Mouse (Mus musculus) heart, embryonic 11.5 days (tissue): Measurements from ENCODE around the gene Arhgef17. TPM values are rescaled to one million over a fixed set of nuclear protein-coding genes. Genes with fewer than 3 reads are reported as not detected.

Experiments used
- ATAC-seq: fragments of 200-750 bp; cut with Nextera tagmentation; replicated peaks from 2 replicates; pipeline ENCODE4 v1.8.0; 2017; ENCODE audit warnings: moderate library complexity; ENCODE audit not compliant: insufficient number of reproducible peaks, low FRiP score, low TSS enrichment
- H3K27ac ChIP-seq: fragments of 300-500 bp; sonication (generic); 2 replicates; pipeline ENCODE4 v1.5.1; 2014; ENCODE audit warnings: mild to moderate bottlenecking, low read depth, low read length
- H3K27me3 ChIP-seq: fragments of 300-500 bp; sonication (generic); 2 replicates; pipeline ENCODE4 v1.6.1; 2014; ENCODE audit warnings: mild to moderate bottlenecking, low read length, mixed read lengths; ENCODE audit not compliant: control insufficient read depth, insufficient read depth
- H3K36me3 ChIP-seq: fragments of 300-500 bp; sonication (generic); 2 replicates; pipeline ENCODE4 v1.6.1; 2014; ENCODE audit warnings: mild to moderate bottlenecking, low read length, moderate library complexity, mixed read lengths; ENCODE audit not compliant: control insufficient read depth, insufficient read depth
- H3K4me1 ChIP-seq: fragments of 300-500 bp; sonication (generic); 2 replicates; pipeline ENCODE4 v1.6.1; 2014; ENCODE audit warnings: low read length; ENCODE audit not compliant: control insufficient read depth, insufficient read depth
- H3K4me2 ChIP-seq: fragments of 300-500 bp; sonication (generic); 2 replicates; pipeline ENCODE4 v1.6.1; 2014; ENCODE audit warnings: mild to moderate bottlenecking, moderate library complexity
- H3K4me3 ChIP-seq: fragments of 300-500 bp; sonication (generic); 2 replicates; pipeline ENCODE4 v1.5.1; 2014; ENCODE audit warnings: low read depth, low read length
- H3K9ac ChIP-seq: fragments of 300-500 bp; sonication (generic); 2 replicates; pipeline ENCODE4 v1.6.1; 2014; ENCODE audit warnings: mild to moderate bottlenecking, low read depth, low read length, moderate library complexity
- H3K9me3 ChIP-seq: fragments of 300-500 bp; sonication (generic); replicated peaks from 2 replicates; pipeline ENCODE4 v1.6.1; 2016; ENCODE audit warnings: low read length; ENCODE audit not compliant: control insufficient read depth
- WGBS: fragments of 180-500 bp; shearing (Covaris S2); extraction: QIAGEN DNeasy Blood & Tissue Kit; methylation state at CpG from one replicate; pipeline ENCODE4 v1.1.7; 2014; ENCODE audit not compliant: insufficient replicate concordance; 5-methylcytosine and 5-hydroxymethylcytosine counted together
- polyA plus RNA-seq: library from polyadenylated mRNA; unstranded; fragments of >200 nt; fragmentation: Nextera tagmentation; extraction: Ambion mirVana; gene quantifications from 2 replicates; pipeline ENCODE4 v1.2.1, GENCODE M21; 2014

The Arhgef17 gene
- polyA plus RNA-seq, 1 experiment from 2014 or later, result 8.5 TPM

GRCm38 (mm10) chr7:100966014-100966413 is 34.1 kb upstream of the Arhgef17 start:
- Histone ChIP-seq H3K4me1 (peaks cover 9% of the 10 kb centered on the region), H3K27ac (no peak overlapping the region), H3K27me3 (no peaks in the 10 kb centered on the region; the same call in 1 of the 2 replicates), H3K9me3 (no peaks in the 10 kb centered on the region), H3K9ac (no peak overlapping the region), H3K36me3 (no peaks in the 10 kb centered on the region), H3K4me3 (no peak overlapping the region), H3K4me2 (no peak overlapping the region)
- WGBS, result 65% methylated on average over 7 of the region's 7 CpGs
- ATAC-seq, result peak; percentile 56; the same call in 1 of the 2 replicates

GRCm38 (mm10) chr7:100965079-100965478 is 33.2 kb upstream of the Arhgef17 start:
- H3K36me3 ChIP-seq, result no peaks in the 10 kb centered on the region
- 26% methylated on average over 4 of the region's 4 CpGs for WGBS
- no peak overlapping the region for H3K27ac ChIP-seq
- H3K4me3 ChIP-seq, result no peak overlapping the region
- peaks cover 9% of the 10 kb centered on the region for H3K4me1 ChIP-seq
- H3K9me3 ChIP-seq, result no peaks in the 10 kb centered on the region
- H3K4me2 ChIP-seq, result no peak overlapping the region
- no peak for ATAC-seq
- H3K9ac ChIP-seq, result no peak overlapping the region
- H3K27me3 ChIP-seq, result no peaks in the 10 kb centered on the region; the same call in 1 of the 2 replicates

- Histone ChIP-seq H3K9ac (no peak overlapping the region), H3K9me3 (no peaks in the 10 kb centered on the region), H3K27me3 (no peaks in the 10 kb centered on the region; the same call in 1 of the 2 replicates), H3K27ac (no peak overlapping the region), H3K4me2 (no peak overlapping the region), H3K36me3 (no peaks in the 10 kb centered on the region), H3K4me1 (peaks cover 7% of the 10 kb centered on the region), H3K4me3 (no peak overlapping the region)
- 74% methylated on average over 6 of the region's 6 CpGs for WGBS
- ATAC-seq, result no peak
Observed at GRCm38 (mm10) chr7:100964242-100964641, 32.3 kb upstream of the Arhgef17 start.

GRCm38 (mm10) chr7:100963381-100963780 is 31.5 kb upstream of the Arhgef17 start:
- Histone ChIP-seq H3K27me3 (no peaks in the 10 kb centered on the region), H3K36me3 (no peaks in the 10 kb centered on the region), H3K9me3 (no peaks in the 10 kb centered on the region), H3K9ac (no peak overlapping the region), H3K4me2 (no peak overlapping the region), H3K4me1 (peaks cover 3% of the 10 kb centered on the region; the same call in 1 of the 2 replicates), H3K4me3 (no peak overlapping the region), H3K27ac (no peak overlapping the region)
- WGBS, result 69% methylated on average over 8 of the region's 8 CpGs
- ATAC-seq, result no peak

- Histone ChIP-seq H3K9me3 (no peaks in the 10 kb centered on the region), H3K36me3 (no peaks in the 10 kb centered on the region), H3K27me3 (no peaks in the 10 kb centered on the region), H3K4me2 (no peak overlapping the region), H3K27ac (no peak overlapping the region), H3K4me1 (peaks cover 3% of the 10 kb centered on the region; the same call in 1 of the 2 replicates), H3K4me3 (no peak overlapping the region), H3K9ac (no peak overlapping the region)
- ATAC-seq, result no peak
- 67% methylated on average over 7 of the region's 7 CpGs for WGBS
Observed at GRCm38 (mm10) chr7:100961146-100961545, 29.2 kb upstream of the Arhgef17 start.

- ATAC-seq, result no peak
Observed at GRCm38 (mm10) chr7:100960462-100960861, 28.6 kb upstream of the Arhgef17 start.

GRCm38 (mm10) chr7:100958426-100958825 is 26.5 kb upstream of the Arhgef17 start:
- 84% methylated on average over 2 of the region's 2 CpGs for WGBS
- 0 out of 2 replicates have a peak, but pooled peaks cover 1% of the 10 kb centered on the region for H3K4me1 ChIP-seq
- ATAC-seq, result no peak

More at GRCm38 (mm10) chr7:100960462-100960861, 28.6 kb upstream of the Arhgef17 start:
- H3K27me3 ChIP-seq, result no peaks in the 10 kb centered on the region
- H3K9ac ChIP-seq, result no peak overlapping the region
- WGBS, result 79% methylated on average over 2 of the region's 2 CpGs
- H3K36me3 ChIP-seq, result no peaks in the 10 kb centered on the region
- no peak overlapping the region for H3K4me3 ChIP-seq
- H3K27ac ChIP-seq, result no peak overlapping the region
- H3K9me3 ChIP-seq, result no peaks in the 10 kb centered on the region; the same call in 1 of the 2 replicates
- no peaks in the 10 kb centered on the region for H3K4me1 ChIP-seq
- no peak overlapping the region for H3K4me2 ChIP-seq

GRCm38 (mm10) chr7:100952686-100953085 is 20.8 kb upstream of the Arhgef17 start:
- Histone ChIP-seq H3K27ac (peak overlapping the region; percentile 46), H3K4me1 (peaks cover 19% of the 10 kb centered on the region), H3K9ac (no peak overlapping the region), H3K4me2 (no peak overlapping the region), H3K27me3 (peaks cover 12% of the 10 kb centered on the region), H3K36me3 (no peaks in the 10 kb centered on the region), H3K4me3 (no peak overlapping the region), H3K9me3 (no peaks in the 10 kb centered on the region; the same call in 1 of the 2 replicates)
- 47% methylated on average over 7 of the region's 7 CpGs for WGBS
- ATAC-seq, result no peak

More at GRCm38 (mm10) chr7:100958426-100958825, 26.5 kb upstream of the Arhgef17 start:
- Histone ChIP-seq H3K9ac (no peak overlapping the region), H3K9me3 (no peaks in the 10 kb centered on the region; the same call in 1 of the 2 replicates), H3K4me2 (no peak overlapping the region), H3K27ac (no peak overlapping the region), H3K27me3 (no peaks in the 10 kb centered on the region), H3K4me3 (no peak overlapping the region), H3K36me3 (no peaks in the 10 kb centered on the region)

GRCm38 (mm10) chr7:100951903-100952302 is 20.0 kb upstream of the Arhgef17 start:
- Histone ChIP-seq H3K27ac (no peak overlapping the region), H3K4me3 (no peak overlapping the region), H3K9ac (no peak overlapping the region), H3K9me3 (no peaks in the 10 kb centered on the region; the same call in 1 of the 2 replicates), H3K27me3 (peaks cover 16% of the 10 kb centered on the region), H3K4me1 (peaks cover 19% of the 10 kb centered on the region), H3K4me2 (no peak overlapping the region), H3K36me3 (no peaks in the 10 kb centered on the region)
- 74% methylated on average over 2 of the region's 2 CpGs for WGBS
- no peak for ATAC-seq
